Mouse (Mus musculus) hematopoietic stem cell, adult 5-6 weeks (primary cell): Measurements from ENCODE around the gene Slc9a9. TPM values are rescaled to one million over a fixed set of nuclear protein-coding genes. Genes with fewer than 3 reads are reported as not detected.
"Not testable (repeated sequence)": the region's sequence is repeated elsewhere in the genome, so short reads cannot be mapped to it uniquely, and the experiment has no call there.

ENCODE experiments used
- ATAC-seq, 2 experiments: fragments of 125-278 bp in 1 of 2; replicated peaks in 1 of 2; 2 replicates each; pipeline ENCODE4 v1.8.0; 2016 to 2017; ENCODE audit warnings: inconsistent platforms in 2 of 2, mild to moderate bottlenecking in 2 of 2, moderate number of reproducible peaks in 2 of 2, low read depth in 1 of 2, moderate TSS enrichment in 1 of 2; ENCODE audit not compliant: low FRiP score in 2 of 2, poor library complexity in 2 of 2, severe bottlenecking in 2 of 2, insufficient read depth in 1 of 2, low TSS enrichment in 1 of 2
- total RNA-seq: library from RNA; stranded (forward); fragments of 172-1452, 232-1000 nt; gene quantifications from 2 replicates; pipeline ENCODE4 v1.2.3, GENCODE M21; 2017

The Slc9a9 gene
- 16.7 and 24.8 TPM in 2 replicates for total RNA-seq

- peak; percentile 75 to 77 for ATAC-seq
Measured at GRCm38 (mm10) chr9:94669791-94670577, at the start of gene Slc9a9. Gene Slc9a9, plus strand, starts transcription at chr9:94669909.

DNA sequence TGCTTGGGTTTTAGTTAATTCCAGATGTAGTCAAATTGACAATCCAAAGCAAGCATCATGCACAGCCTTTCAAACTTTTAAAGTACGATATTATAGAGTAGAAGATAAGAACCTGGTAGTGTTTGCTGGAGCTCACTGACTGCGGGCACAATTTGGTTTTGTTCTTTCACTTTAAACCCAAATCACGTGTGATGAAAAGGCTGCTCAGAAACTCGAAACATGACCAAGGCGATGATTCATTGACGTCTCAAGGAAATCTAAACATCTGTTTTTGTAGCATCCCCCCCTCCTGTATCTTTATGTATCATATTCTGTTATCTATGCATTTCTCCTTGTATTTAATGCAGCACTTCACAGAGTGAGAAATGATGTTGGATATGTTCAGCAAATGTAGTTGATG lies 49.4 kb upstream of the Slc9a9 start:
- no peak for ATAC-seq

- ATAC-seq: no peak
Measured at GRCm38 (mm10) chr9:94620846-94621245, 48.9 kb upstream of the Slc9a9 start.

GRCm38 (mm10) chr9:94621902-94622301 lies 47.8 kb upstream of the Slc9a9 start:
- peak; percentile 45 to 75; a peak in 3 of 4 replicates for ATAC-seq

GRCm38 (mm10) chr9:94626737-94627136 lies 43.0 kb upstream of the Slc9a9 start:
- no peak for ATAC-seq

GRCm38 (mm10) chr9:94628948-94629347 lies 40.8 kb upstream of the Slc9a9 start:
- no peak for ATAC-seq

GRCm38 (mm10) chr9:94634275-94634674 lies 35.4 kb upstream of the Slc9a9 start:
- ATAC-seq: not testable (repeated sequence)

GRCm38 (mm10) chr9:94645631-94646030 lies 24.1 kb upstream of the Slc9a9 start:
- ATAC-seq: no peak; a peak in 1 of 4 replicates

DNA sequence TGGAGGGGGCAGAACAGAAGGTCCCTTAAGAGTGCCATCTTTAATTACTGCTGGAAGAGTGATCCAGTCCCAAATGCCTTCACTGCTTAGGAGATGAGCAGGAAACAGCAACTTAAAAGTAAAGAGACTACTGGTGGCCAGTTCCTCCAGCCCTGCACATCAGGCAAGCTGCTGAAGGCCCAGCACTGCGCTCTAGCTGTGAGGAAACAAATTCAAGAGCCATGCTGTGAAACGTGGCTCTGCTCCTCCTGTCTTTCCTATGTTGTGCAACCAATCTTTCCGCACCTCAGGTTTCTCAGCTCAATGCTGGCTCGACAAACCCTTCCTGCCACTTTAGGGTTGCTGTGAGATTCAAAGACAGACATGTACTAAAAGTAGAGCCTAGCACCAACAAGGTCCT lies 22.3 kb upstream of the Slc9a9 start:
- ATAC-seq: no peak

- ATAC-seq: no peak
Measured at GRCm38 (mm10) chr9:94649991-94650390, 19.7 kb upstream of the Slc9a9 start.

DNA sequence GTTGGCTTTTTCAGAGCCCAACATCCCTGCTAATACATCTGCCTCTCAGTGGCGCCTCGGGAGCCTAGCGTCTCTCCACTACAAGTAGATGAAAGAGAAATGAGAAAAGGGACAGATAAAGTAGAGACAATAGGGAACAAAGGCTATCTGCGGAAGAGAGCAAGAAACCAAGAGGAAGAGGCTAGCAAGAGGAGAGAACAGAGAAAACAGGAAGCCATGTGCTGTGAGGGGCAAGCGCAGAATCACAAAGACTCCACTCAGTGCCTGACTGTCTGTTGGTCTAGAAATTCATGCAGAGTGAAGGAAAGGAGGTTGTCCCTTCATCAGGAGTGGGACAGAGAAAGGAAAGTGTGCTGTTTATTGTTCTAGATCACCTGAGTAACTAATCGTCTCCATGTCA lies 16.5 kb upstream of the Slc9a9 start:
- ATAC-seq: peak; percentile 59 to 61; a peak in 2 of 4 replicates

DNA sequence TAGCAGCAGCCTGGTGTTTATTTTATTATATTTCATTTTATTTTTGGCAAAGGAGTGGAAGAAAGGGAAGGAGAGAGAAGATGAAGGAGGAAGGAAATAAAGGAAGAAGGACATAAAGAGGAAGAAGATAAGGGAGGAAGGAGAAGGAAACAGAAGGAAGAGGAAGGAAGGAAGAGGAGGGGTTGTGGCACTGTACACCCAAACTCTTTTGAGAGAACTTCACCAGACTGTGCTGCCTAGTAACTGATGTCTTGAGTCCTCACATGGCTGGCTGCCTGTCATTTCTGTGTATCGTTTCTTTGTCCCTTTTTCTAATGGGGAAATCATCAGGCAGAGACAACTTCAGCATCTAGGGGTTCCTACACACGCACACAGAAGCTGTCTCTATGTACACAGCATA lies 15.9 kb upstream of the Slc9a9 start:
- ATAC-seq: peak in 1 of 2 experiments; percentile 45; a peak in 1 of 4 replicates

DNA sequence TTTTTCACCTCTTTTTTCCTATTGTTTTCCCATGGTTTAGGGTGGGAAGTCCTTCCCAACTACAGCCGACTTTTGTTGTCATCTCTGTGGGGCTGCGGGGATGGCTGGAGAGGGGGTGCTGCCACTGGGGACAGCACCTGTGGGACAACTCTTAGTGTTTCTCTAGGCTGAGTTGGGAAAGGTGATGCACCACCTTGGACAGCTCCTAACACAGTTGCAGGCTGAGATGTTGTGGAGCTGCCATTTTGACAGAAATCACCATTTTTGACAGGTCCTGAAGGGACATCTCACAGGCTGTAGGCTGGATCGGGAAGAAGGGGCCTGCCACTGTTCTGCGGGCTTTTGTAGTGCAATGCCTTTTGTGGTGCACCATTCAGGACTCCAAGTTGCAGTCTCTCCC lies 13.4 kb upstream of the Slc9a9 start:
- ATAC-seq: no peak

GRCm38 (mm10) chr9:94659401-94660152 lies 10.1 kb upstream of the Slc9a9 start:
- ATAC-seq: peak; percentile 23 to 53; a peak in 2 of 4 replicates

DNA sequence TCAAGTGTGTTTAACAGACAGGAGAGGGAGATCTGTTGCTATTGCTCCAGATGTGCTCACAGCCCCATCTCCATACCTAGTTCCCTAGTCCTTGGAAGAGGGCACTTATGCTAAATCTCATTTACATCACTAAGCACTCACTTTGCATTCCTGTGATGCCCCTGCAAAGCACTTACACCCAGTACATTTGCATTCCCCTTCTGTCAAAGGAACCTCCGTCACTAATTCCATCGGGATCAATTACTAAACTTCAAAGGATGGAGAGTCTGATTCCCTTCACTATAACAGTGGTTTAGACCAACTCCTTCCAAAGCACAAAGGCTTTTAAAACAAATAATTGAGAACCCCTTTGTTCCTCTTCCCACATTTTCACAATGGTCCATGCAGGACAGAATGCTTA lies 7.9 kb upstream of the Slc9a9 start:
- no peak for ATAC-seq

DNA sequence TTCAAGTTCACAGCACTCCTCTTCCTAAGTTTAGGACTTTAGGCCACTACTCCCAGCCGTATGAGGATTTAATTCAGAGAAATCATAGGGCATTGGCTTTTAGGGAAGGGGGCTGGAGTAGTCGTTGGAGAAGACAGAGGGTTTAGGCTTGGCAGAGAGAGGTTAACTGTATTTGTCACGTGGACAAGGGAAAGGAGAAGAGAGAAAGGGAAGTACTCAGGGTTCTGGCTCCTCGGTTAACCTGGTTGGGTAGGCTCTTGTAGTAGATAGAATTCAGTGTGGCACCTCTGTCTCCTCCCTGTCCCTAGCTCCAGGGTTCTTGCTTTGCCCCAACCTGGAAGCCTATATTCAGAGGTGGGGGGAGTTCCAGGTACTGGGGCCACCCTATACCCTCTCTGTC lies 4.5 kb upstream of the Slc9a9 start:
- ATAC-seq: peak; percentile 64 to 71

DNA sequence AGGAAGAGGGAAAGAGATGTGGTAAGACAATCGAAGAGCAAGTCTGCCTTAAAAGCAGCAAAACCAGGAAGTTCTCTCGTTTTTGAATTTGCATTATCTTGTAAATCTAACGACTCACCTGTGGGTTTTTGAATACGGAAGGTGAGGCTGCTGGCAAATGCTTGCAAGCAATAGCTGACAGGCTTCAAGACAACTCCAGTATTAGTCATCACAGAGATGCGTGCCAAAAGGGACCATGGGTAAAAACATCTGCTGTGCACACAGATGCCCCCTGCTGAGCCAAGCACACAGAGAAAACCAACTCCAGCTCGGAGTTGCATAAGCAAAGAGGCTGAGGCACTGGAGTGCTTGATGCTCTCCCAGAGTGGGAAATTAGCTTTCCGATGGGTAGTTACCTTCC lies 1.1 kb upstream of the Slc9a9 start:
- ATAC-seq: peak; percentile 5 to 29; a peak in 1 of 4 replicates

DNA sequence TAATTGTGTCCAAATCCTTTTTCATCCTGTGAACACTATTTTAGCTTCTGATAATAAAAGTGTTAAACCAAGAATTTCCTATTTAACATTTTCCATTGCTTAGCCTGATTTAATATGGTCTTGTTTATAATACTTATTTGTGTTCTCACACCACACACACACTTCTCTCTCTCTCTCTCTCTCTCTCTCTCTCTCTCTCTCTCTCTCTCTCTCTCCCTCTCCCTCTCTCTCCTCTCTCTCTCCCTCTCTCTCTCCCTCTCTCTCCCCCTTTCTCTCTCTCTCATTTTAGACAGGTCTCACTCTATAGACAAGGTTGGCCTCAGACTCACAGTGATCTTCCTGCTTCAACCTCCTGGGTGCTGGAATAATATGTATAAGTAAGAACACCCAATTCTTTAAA lies 995 bp downstream of the Slc9a9 start:
- ATAC-seq: no peak
